Mouse (Mus musculus) embryonic facial prominence, embryonic 12.5 days (tissue): Measurements from ENCODE around the gene Rilpl1. TPM values are rescaled to one million over a fixed set of nuclear protein-coding genes. Genes with fewer than 3 reads are reported as not detected.

ENCODE experiments used
- ATAC-seq: fragments of 200-750 bp; cut with Nextera tagmentation; 2 replicates; pipeline ENCODE4 v1.8.0; 2017; ENCODE audit not compliant: insufficient number of reproducible peaks, insufficient read depth, low FRiP score, low TSS enrichment
- H3K27ac ChIP-seq: fragments of 300-500 bp; sonication (generic); 2 replicates; pipeline ENCODE4 v1.5.1; 2016; ENCODE audit warnings: mild to moderate bottlenecking
- H3K27me3 ChIP-seq: fragments of 300-500 bp; sonication (generic); 2 replicates; pipeline ENCODE4 v1.6.1; 2016; ENCODE audit warnings: mild to moderate bottlenecking, moderate library complexity
- H3K36me3 ChIP-seq: fragments of 300-500 bp; sonication (generic); 2 replicates; pipeline ENCODE4 v1.6.1; 2016; ENCODE audit warnings: mild to moderate bottlenecking
- H3K4me1 ChIP-seq: fragments of 300-500 bp; sonication (generic); 2 replicates; pipeline ENCODE4 v1.6.1; 2016
- H3K4me2 ChIP-seq: fragments of 300-500 bp; sonication (generic); replicated peaks from 2 replicates; pipeline ENCODE4 v1.6.1; 2016; ENCODE audit warnings: mild to moderate bottlenecking, moderate library complexity
- H3K4me3 ChIP-seq: fragments of 300-500 bp; sonication (generic); 2 replicates; pipeline ENCODE4 v1.5.1; 2016; ENCODE audit warnings: mild to moderate bottlenecking
- H3K9ac ChIP-seq: fragments of 300-500 bp; sonication (generic); 2 replicates; pipeline ENCODE4 v1.6.1; 2016; ENCODE audit warnings: mild to moderate bottlenecking, moderate library complexity
- H3K9me3 ChIP-seq: fragments of 300-500 bp; sonication (generic); 2 replicates; pipeline ENCODE4 v1.6.1; 2016; ENCODE audit warnings: mild to moderate bottlenecking, moderate library complexity
- WGBS: fragments of 180-500 bp; shearing (Covaris S2); methylation state at CpG from one replicate; pipeline ENCODE4 v1.1.7; 2016; 5-methylcytosine and 5-hydroxymethylcytosine counted together
- polyA plus RNA-seq: library from polyadenylated mRNA; unstranded; fragments of >200 nt; fragmentation: Nextera tagmentation; extraction: Ambion mirVana; gene quantifications from 2 replicates; pipeline ENCODE4 v1.2.1, GENCODE M21; 2016

Rilpl1 gene
- polyA plus RNA-seq, 1 experiment from 2014 or later: 29.6 TPM

GRCm38 (mm10) chr5:124485654-124486053 is 45.5 kb downstream of the Rilpl1 start:
- peaks cover 9% of the 10 kb centered on the region; the same call in 1 of the 2 replicates for H3K36me3 ChIP-seq
- no peak overlapping the region for H3K4me2 ChIP-seq
- WGBS: 93% methylated on average over 5 of the region's 5 CpGs
- H3K9me3 ChIP-seq: no peaks in the 10 kb centered on the region
- H3K9ac ChIP-seq: no peak overlapping the region
- H3K4me1 ChIP-seq: no peaks in the 10 kb centered on the region
- no peak for ATAC-seq
- H3K27me3 ChIP-seq: no peaks in the 10 kb centered on the region
- H3K27ac ChIP-seq: no peak overlapping the region
- H3K4me3 ChIP-seq: no peak overlapping the region

GRCm38 (mm10) chr5:124483655-124484396 is 47.4 kb downstream of the Rilpl1 start:
- Histone ChIP-seq H3K36me3 (no peaks in the 10 kb centered on the region), H3K4me3 (peak overlapping the region; percentile 47), H3K4me2 (peak overlapping the region; percentile 77), H3K4me1 (no peaks in the 10 kb centered on the region), H3K27me3 (no peaks in the 10 kb centered on the region), H3K9me3 (no peaks in the 10 kb centered on the region), H3K27ac (peak overlapping the region; percentile 99), H3K9ac (peak overlapping the region; percentile 79)
- peak; percentile 48 for ATAC-seq
- WGBS: 8% methylated on average over 15 of the region's 15 CpGs

- H3K4me3 ChIP-seq: peak within 1 kb of the TSS; percentile 47
- H3K36me3 ChIP-seq: no peaks in the 10 kb centered on the region
- H3K27me3 ChIP-seq: no peaks in the 10 kb centered on the region
- peak within 1 kb of the TSS; percentile 99 for H3K27ac ChIP-seq
- ATAC-seq: peak; percentile 93
- 0 out of 2 replicates have a peak, but pooled peaks cover 3% of the 10 kb centered on the region for H3K4me1 ChIP-seq
- H3K9ac ChIP-seq: peak within 1 kb of the TSS; percentile 79
- under 1% methylated on average over 48 of the region's 48 CpGs for WGBS
- H3K4me2 ChIP-seq: peak within 1 kb of the TSS; percentile 77
- H3K9me3 ChIP-seq: no peaks in the 10 kb centered on the region
These were observed 48.1 kb downstream of the Rilpl1 start, which contains the start of gene Snrnp35 for GRCm38 (mm10) chr5:124482966-124483654. Gene Snrnp35 (plus strand): TSS chr5:124483134.

GRCm38 (mm10) chr5:124482436-124482965 is 48.7 kb downstream of the Rilpl1 start:
- WGBS: 10% methylated on average over 13 of the region's 13 CpGs
- peak overlapping the region; percentile 77 for H3K4me2 ChIP-seq
- no peaks in the 10 kb centered on the region for H3K9me3 ChIP-seq
- H3K9ac ChIP-seq: peak overlapping the region; percentile 79
- ATAC-seq: no peak
- 0 out of 2 replicates have a peak, but pooled peaks cover 3% of the 10 kb centered on the region for H3K4me1 ChIP-seq
- H3K27ac ChIP-seq: peak overlapping the region; percentile 99
- H3K36me3 ChIP-seq: no peaks in the 10 kb centered on the region
- H3K27me3 ChIP-seq: no peaks in the 10 kb centered on the region
- H3K4me3 ChIP-seq: peak overlapping the region; percentile 47

- ATAC-seq: no peak
- Histone ChIP-seq H3K27ac (no peak overlapping the region), H3K4me2 (no peak overlapping the region), H3K4me1 (peaks cover 3% of the 10 kb centered on the region; the same call in 1 of the 2 replicates), H3K36me3 (no peaks in the 10 kb centered on the region), H3K4me3 (no peak overlapping the region), H3K9ac (no peak overlapping the region), H3K27me3 (no peaks in the 10 kb centered on the region), H3K9me3 (no peaks in the 10 kb centered on the region)
- WGBS: 89% methylated on average over 4 of the region's 4 CpGs
These were observed 49.5 kb downstream of the Rilpl1 start for GRCm38 (mm10) chr5:124481714-124482113.

- H3K9me3 ChIP-seq: no peaks in the 10 kb centered on the region
- no peaks in the 10 kb centered on the region for H3K27me3 ChIP-seq
- peaks cover 12% of the 10 kb centered on the region for H3K4me1 ChIP-seq
- H3K4me2 ChIP-seq: no peak overlapping the region
- ATAC-seq: no peak
- H3K4me3 ChIP-seq: no peak overlapping the region
- H3K27ac ChIP-seq: no peak overlapping the region
- H3K9ac ChIP-seq: no peak overlapping the region
- 76% methylated on average over 4 of the region's 4 CpGs for WGBS
- no peaks in the 10 kb centered on the region for H3K36me3 ChIP-seq
These were observed 51.1 kb downstream of the Rilpl1 start for GRCm38 (mm10) chr5:124480119-124480518.

- 74% methylated on average over 1 of the region's 1 CpGs for WGBS
- Histone ChIP-seq H3K27me3 (no peaks in the 10 kb centered on the region), H3K4me2 (no peak overlapping the region), H3K4me3 (0 out of 2 replicates have a peak overlapping the region, but pooled peaks have one; percentile 14), H3K36me3 (no peaks in the 10 kb centered on the region), H3K9ac (no peak overlapping the region), H3K4me1 (peaks cover 12% of the 10 kb centered on the region), H3K27ac (peak overlapping the region; percentile 69; the same call in 1 of the 2 replicates), H3K9me3 (no peaks in the 10 kb centered on the region)
- no peak for ATAC-seq
These were observed 52.4 kb downstream of the Rilpl1 start for GRCm38 (mm10) chr5:124478873-124479204.

DNA sequence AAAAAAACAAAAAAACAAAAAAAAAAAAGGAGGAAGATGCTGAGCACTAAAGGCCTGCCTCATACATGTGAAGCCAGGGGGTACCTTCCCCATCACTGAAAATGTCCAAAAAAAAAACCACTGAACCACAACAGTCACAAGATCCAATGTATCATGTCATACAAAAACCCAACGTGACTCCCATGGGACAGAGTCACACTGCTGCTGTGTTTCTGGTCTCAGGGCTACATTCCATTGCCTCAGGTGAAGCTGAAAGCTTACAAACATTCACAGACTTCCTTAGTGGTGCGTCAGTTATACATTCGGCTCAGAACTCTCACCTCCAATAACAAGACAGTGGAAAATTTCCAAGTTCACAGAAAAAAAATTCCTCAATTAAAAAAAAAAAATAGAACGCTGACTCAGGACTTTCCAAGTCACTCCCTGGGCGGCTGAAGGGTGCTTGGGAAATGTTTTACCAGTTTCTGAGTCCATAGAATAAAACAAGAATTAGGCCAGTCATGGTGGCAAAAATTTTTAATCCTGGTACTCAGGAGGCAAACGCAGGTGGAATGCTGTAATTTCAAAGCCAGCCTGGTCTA is 60.5 kb downstream of the Rilpl1 start:
- Histone ChIP-seq H3K4me3 (no peak overlapping the region), H3K9me3 (no peaks in the 10 kb centered on the region), H3K36me3 (peaks cover 28% of the 10 kb centered on the region), H3K4me1 (peaks cover 2% of the 10 kb centered on the region; the same call in 1 of the 2 replicates), H3K4me2 (no peak overlapping the region), H3K27ac (no peak overlapping the region), H3K9ac (no peak overlapping the region), H3K27me3 (no peaks in the 10 kb centered on the region)
- 77% methylated on average over 6 of the region's 6 CpGs for WGBS
- ATAC-seq: no peak

GRCm38 (mm10) chr5:124469486-124469885 is 61.7 kb downstream of the Rilpl1 start:
- Histone ChIP-seq H3K36me3 (peaks cover 34% of the 10 kb centered on the region), H3K4me3 (no peak overlapping the region), H3K27me3 (no peaks in the 10 kb centered on the region), H3K27ac (no peak overlapping the region), H3K4me2 (no peak overlapping the region), H3K9ac (no peak overlapping the region), H3K4me1 (no peaks in the 10 kb centered on the region), H3K9me3 (no peaks in the 10 kb centered on the region)
- 88% methylated on average over 6 of the region's 6 CpGs for WGBS
- no peak for ATAC-seq

DNA sequence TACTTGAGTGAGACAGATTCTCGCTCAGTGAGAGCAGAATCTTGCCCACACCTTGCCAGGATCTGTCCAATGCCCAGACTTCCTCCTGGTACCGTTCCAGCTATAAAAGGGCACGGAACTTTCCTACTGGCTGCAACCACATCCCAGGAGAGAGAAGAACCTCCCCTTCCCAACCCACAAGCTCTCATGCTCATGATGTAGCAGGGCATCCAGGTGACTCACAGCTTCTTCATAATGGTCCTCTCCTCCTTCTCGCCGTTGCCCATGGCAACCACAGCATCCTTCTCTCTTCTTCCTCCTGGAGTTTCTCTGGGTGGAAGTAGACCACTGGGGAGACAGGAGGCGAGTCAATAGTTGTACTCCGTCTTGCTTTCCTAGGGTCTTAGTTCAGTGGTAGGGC is 62.8 kb downstream of the Rilpl1 start:
- whole genome bisulfite sequencing: 93% methylated on average over 7 of the region's 7 CpGs
- Histone ChIP-seq H3K27ac (no peak overlapping the region), H3K36me3 (peaks cover 40% of the 10 kb centered on the region), H3K4me2 (no peak overlapping the region), H3K9ac (no peak overlapping the region), H3K27me3 (no peaks in the 10 kb centered on the region), H3K4me3 (no peak overlapping the region), H3K9me3 (no peaks in the 10 kb centered on the region), H3K4me1 (no peaks in the 10 kb centered on the region)
- ATAC-seq: no peak

DNA sequence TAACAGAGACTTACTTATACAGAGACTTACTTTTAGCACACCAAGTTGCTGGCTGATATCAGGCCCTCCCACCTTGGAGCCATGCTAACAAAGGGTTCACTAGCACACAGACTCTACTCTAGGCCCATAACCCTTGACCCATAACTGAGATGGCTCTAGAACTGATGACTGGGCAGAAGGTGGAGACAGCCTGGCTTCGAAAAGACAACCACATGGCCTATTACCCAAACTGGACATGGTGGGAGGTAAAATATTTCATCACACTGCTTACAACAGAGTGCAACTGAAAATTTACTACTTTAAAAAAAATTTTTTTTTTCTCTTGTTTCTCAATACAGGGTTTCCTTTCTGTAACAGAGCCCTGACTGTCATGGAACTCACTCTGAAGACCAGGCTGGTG is 63.4 kb downstream of the Rilpl1 start:
- H3K27me3 ChIP-seq: no peaks in the 10 kb centered on the region
- no peak overlapping the region for H3K9ac ChIP-seq
- H3K4me1 ChIP-seq: no peaks in the 10 kb centered on the region
- ATAC-seq: no peak
- no peak overlapping the region for H3K4me2 ChIP-seq
- no peaks in the 10 kb centered on the region for H3K9me3 ChIP-seq
- WGBS: 85% methylated on average over 1 of the region's 1 CpGs
- H3K4me3 ChIP-seq: no peak overlapping the region
- H3K36me3 ChIP-seq: peaks cover 46% of the 10 kb centered on the region
- H3K27ac ChIP-seq: no peak overlapping the region
